Mouse (Mus musculus) frontal cortex, postnatal 36 days (tissue): ENCODE results near the gene Amigo2.

Experiments used
- DNase-seq, 2 experiments: peaks; one replicate each; pipeline ENCODE4 v3.0.0; 2022; ENCODE audit warnings: low spot score in 2 of 2

Gene Amigo2

DNA sequence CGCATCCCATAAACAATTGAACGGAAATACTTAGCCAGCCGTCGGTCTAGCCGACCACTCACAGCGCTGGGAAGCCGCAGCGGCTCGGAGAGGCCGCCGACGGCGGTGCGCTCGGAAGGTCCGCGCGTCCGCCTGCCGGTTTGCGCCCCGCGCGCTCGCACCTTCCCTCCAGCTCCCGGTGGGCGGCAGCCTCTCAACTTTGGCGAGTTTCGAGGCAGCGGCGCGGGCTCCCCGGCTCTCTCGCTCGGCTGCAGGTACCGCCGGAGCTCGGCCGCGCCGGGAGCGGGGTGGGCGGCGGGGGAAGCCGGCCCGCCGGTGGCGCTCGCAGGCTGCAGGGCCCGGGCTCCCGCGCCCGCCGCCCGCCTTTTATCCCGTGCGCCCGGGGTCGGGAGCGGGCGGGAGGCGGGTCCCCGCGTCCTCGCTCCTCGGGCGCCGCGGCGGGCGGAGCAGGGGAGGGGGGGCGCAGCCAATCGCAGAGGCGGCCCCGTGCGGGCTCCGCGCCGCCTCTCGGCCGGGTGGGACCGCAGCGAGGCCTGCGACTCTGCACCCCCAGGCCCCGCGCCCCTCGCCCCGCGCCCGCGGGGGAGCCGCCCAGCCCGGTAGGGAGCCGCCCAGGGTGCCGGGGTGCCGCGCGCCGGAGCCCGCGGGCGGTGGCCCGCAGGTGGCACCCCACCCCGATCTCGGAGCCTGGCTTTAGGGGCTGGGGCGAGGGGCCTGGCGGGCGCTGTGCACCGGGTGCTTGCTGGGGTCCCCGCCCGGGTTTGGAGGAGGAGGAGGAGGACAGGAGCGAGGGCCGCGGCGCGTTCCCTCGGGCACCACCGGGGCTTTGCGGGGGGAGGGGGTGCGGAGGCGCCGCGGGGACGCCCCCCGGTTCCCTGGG is at the start of gene Amigo2, which contains the start of gene Pced1b:
Amigo2 (minus strand) TSS at position 377 of the 880 bp plus-strand sequence.
Pced1b (plus strand) TSS at position 197 of the 880 bp plus-strand sequence.
- peak; percentile 33 to 44 for DNase-seq

DNA sequence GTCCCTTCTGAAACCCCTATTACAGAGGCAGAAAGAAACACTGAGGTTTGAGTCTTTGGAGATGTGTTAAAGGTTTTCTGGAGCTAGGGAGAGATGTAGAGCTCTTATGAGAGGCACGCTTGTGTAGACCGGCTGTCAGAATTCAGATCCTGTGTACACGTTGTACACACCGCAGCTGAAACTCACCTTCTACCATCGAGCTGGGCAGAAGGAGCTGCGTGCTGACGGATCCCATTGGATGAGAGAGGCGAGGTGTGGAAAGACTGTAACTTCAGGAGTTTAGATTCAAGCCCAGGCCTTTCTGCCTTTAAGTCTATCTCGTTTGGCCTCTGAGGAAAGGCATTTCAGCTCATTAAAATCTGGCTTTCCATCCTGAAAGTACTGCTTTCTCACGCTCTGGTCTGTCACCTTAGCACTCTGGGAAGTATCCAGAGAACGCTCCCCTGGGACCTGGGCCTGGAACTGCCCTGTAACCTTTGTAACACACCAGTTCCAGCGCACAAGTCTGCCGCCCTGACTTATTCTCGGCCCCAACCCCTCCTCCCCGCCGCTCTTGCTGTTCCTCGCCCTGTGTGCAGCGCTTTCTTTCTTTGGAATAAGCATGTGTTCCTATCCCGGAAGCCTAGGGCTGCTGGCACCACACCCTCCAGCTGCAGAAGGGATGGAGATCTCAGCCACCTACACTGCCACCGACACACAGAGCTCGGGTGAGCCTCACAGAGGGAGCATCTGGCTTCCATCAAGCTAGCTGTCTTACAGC is 44.4 kb upstream of the Amigo2 start:
- peak; percentile 59 to 62 for DNase-seq

GRCm38 (mm10) chr15:97290351-97290750 is 43.3 kb upstream of the Amigo2 start:
- DNase-seq, result no peak

- no peak for DNase-seq
These were observed 42.1 kb upstream of the Amigo2 start for GRCm38 (mm10) chr15:97289176-97289575.

- DNase-seq, result no peak
These were observed 41.6 kb upstream of the Amigo2 start for GRCm38 (mm10) chr15:97288690-97289089.

GRCm38 (mm10) chr15:97287436-97288143 is 40.5 kb upstream of the Amigo2 start:
- no peak for DNase-seq

GRCm38 (mm10) chr15:97286731-97287130 is 39.6 kb upstream of the Amigo2 start:
- no peak for DNase-seq

GRCm38 (mm10) chr15:97285665-97286212 is 38.7 kb upstream of the Amigo2 start:
- no peak for DNase-seq

GRCm38 (mm10) chr15:97284201-97284600 is 37.1 kb upstream of the Amigo2 start:
- DNase-seq, result no peak

- DNase-seq, result no peak
These were observed 35.4 kb upstream of the Amigo2 start for GRCm38 (mm10) chr15:97282572-97282881.

DNA sequence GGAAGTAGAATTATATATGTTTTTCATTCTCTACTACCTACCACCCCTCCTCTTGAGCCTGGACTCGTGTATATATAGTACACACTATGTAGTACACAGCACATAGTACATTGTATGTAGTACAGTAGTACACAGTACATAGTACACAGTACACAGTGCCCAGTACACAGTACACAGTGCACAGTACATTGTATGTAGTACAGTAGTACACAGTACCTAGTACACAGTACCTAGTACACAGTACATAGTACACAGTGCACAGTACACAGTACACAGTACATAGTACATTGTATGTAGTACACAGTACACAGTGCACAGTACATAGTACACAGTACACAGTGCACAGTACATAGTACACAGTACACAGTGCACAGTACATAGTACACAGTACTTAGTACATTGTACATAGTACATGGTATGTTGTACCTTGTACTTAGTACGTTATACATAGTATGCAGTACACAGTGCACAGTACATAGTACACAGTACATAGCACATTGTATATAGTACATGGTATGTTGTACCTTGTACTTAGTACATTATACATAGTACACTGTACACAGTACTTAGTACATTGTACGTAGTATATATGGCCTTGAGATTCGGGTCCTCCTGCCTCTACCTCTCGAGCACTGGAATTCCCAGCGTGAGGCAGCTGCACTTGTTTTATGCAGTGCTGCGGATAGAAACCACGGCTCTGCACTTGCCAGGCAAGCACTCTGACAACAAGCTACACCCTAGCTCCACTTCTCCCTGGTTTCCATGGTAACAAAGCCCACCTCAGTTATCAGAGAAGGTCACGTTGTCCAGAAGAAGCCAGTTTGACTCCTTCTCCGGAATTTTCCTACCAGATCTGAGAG is 34.9 kb upstream of the Amigo2 start:
- no peak for DNase-seq

GRCm38 (mm10) chr15:97280776-97281175 is 33.7 kb upstream of the Amigo2 start:
- no peak for DNase-seq

GRCm38 (mm10) chr15:97280131-97280530 is 33.0 kb upstream of the Amigo2 start:
- DNase-seq, result no peak

DNA sequence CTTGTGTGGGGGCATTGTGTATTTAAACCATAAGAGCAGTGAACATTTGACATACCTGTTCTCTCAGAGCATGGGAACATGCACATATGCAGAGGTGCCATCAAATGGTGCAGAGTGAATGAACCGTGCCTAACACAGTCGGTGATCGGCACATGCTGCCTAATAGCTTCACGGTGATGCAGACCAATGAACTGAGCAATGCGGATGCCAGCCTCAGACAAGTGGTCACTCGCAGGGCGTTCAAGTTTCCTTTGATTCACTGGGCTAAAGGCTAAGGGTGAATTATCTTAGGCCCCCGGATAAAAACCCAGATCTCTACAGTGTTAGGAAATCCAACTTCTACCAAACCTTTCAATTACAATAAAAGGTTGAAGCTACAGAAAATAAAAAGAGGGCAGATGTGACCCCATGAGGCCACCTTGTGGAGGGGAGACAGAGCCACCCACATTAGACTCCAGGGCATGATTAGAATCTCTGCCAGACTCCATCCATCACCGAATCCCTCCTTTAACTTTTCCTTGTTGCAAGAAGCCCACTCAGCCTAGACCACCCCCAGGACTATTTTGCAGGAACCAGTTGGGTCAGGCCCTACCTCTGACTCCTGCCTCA is 31.4 kb upstream of the Amigo2 start:
- no peak for DNase-seq

DNA sequence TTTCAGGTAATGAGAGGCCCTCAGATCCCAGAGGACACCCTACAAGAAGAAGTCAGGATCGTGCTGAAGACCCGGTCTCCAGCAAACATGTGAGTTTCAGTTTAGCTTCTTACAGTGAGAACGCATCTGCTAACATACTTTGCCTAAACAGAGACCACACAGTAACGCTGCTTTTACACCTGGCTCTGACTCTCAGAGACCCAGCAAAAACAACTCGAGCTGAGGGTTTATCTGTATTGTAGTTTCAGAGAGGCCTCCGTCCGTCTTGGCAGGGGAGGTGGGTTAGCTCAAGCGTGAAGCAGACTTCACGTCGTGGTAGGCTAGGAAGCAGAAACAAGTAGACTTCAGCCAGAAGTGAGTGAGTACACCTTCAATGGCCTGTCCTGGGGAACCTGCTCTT is 30.2 kb upstream of the Amigo2 start:
- no peak for DNase-seq

GRCm38 (mm10) chr15:97276660-97277153 is 29.6 kb upstream of the Amigo2 start:
- no peak for DNase-seq

DNA sequence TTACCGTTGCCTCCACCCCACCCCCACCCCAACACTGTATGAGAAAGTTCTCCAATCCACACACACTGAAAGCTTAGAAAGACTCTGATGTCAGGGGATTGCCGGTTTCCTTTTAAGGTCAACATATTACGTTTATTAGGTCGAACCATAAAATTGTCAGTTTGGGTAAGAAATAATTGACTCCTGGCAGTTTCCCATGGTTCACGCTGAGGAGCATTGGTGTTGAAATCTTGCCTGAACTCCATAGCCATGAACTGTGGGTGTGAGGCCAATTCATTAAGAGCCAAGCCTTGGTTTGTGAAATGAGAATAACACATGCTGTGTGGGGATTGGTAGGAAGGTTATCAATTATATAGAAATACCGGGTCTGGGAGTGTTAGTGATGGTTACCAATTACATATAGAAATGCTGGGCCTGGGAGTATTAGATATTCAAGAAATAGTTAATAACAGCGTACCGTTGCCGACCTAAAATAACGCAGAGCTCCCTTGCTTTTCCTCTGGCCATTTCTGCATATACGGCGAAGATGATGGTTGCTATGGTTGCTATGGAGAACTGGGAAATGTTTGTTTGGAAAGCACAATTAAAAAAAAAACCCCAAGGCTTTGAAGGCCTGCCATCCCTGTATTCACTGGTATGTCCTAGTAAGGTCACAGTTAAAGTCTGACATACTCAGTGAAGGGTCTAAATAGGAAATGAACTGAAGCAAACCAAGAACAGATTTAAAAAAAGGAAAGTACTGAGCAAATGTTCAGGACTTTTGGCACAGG is 28.7 kb upstream of the Amigo2 start:
- no peak for DNase-seq

DNA sequence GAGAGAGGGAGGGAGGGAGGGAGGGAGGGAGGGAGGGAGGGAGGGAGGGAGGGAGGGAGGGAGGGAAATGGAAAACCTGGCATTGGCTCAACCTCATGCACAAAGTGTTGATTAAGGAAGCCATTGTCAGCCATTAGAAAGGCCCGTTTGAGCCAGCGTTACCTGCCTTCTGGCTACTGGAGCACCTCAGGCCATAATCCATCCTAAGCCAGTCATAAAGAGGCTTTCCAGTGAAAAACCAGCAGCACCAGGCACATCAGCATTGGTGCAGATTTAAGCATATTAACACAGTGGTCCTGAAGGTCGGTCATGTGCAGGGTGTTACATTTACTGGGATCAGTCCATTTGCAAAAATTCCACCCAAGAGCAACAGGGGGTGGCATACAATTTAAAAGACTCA is 25.7 kb upstream of the Amigo2 start:
- no peak for DNase-seq

DNA sequence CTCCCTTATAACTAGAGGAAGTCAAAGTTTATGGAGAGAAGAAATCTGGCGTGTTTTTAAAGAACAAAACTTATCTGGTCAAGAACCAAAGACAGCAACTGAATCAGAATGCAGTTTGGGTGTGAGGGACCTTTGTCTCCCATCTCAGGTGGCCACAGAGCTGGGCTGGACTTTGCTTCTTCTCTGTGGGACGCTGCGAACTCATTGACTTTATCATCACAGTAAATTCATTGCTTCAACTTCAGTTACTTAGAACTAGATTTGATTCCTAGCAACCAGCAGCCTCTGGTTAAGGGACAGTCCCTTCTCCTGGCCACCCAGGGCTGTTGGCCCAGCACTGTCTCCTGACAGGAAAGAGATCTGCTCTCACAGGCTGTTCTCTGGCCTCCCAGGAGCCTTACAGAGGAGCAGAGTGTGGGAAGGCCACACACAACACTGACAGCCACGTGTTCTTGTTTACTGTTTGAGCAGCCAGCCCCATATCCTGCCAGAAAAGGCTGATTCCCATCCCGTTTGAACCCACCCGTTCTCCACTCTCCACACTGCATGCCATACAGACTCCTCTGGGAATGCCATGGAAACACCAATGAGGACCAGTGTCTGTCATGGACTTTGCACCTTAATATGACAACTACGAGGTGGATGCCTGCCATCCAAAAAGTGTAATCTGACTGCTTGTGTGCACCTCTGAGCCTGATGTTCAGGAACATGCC is 25.1 kb upstream of the Amigo2 start:
- DNase-seq, result no peak
